Mouse (Mus musculus): Measurements from ENCODE around the gene Pum1. TPM values are rescaled to one million over a fixed set of nuclear protein-coding genes. Genes with fewer than 3 reads are reported as not detected.

The Pum1 gene
- polyA plus RNA-seq, 2 experiments, result 69.5 to 83.8 TPM

GRCm38 (mm10) chr4:130790180-130790579, 127.1 kb downstream of the Pum1 start:
- ATAC-seq (ENCODE audit: low FRiP score, low read depth), result peak; percentile 34; the same call in 1 of the 2 replicates
- WGBS, result 8% methylated on average over 6 of the region's 6 CpGs
- no peak for TF ChIP-seq POLR2A (IDR thresholded peaks at IDR 0.05; ENCODE audit: borderline replicate concordance, extremely low read depth, insufficient read depth, insufficient read length)

DNA sequence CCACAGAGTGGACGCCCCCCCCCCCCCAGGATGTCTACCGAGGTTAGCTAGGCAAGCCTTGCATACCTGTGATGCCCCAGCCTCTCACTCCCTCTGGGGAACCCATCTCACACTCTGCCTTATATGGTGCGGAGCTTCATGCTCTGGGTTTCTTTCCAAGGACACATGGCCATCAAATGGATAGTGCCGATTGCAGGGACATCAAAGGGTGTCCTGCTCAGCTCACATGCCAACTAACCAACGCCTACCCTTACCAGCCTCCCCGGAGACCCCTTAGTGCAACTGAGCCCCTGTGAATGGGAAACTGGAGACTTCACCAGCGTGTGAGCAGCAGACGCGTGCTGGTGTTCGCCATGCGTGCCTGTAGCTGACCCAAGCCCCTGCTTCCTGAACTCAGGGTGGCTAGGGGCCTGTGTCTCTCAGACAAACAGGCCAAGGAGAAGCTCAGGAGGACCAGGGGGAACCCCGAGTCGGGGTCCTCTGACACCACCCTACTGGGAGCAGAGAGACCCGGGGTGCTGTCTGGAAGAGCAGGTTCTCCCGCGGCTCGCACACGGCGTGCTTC, 128.8 kb downstream of the Pum1 start:
- peaks cover 9% of the 10 kb centered on the region for H3K4me1 ChIP-seq (ENCODE audit: control insufficient read depth, insufficient read depth, low read length)
- H3K4me2 ChIP-seq (replicated peaks; ENCODE audit: low read depth, low read length, severe bottlenecking), result peak overlapping the region; percentile 93
- ATAC-seq (ENCODE audit: low FRiP score, low read depth), result no peak; the same call in 1 of the 2 replicates
- DNase-seq (ENCODE audit: low spot score), result no peak
- no peaks in the 10 kb centered on the region for H3K27me3 ChIP-seq (ENCODE audit: control insufficient read depth, insufficient read depth, low read length)
- TF ChIP-seq POLR2A (IDR thresholded peaks at IDR 0.05; ENCODE audit: borderline replicate concordance, extremely low read depth, insufficient read depth, insufficient read length), result no peak
- H3K9me3 ChIP-seq (ENCODE audit: control insufficient read depth, low read length), result no peaks in the 10 kb centered on the region
- peak overlapping the region; percentile 92 for H3K4me3 ChIP-seq (replicated peaks; ENCODE audit: low read length)
- peak overlapping the region; percentile 96 for H3K9ac ChIP-seq (ENCODE audit: low read depth, low read length, severe bottlenecking)
- 0 out of 2 replicates have a peak overlapping the region, but pooled peaks have one; percentile 20 for H3K27ac ChIP-seq (replicated peaks; ENCODE audit: low read depth, low read length)
- WGBS, result 6% methylated on average over 15 of the region's 19 CpGs
- H3K36me3 ChIP-seq (ENCODE audit: control insufficient read depth, insufficient read depth, low read length), result no peaks in the 10 kb centered on the region

More at GRCm38 (mm10) chr4:130790180-130790579, 127.1 kb downstream of the Pum1 start:
- no peak overlapping the region for H3K4me3 ChIP-seq (replicated peaks; ENCODE audit: low read length)
- H3K4me2 ChIP-seq (replicated peaks; ENCODE audit: low read depth, low read length, severe bottlenecking), result no peak overlapping the region
- H3K27ac ChIP-seq (replicated peaks; ENCODE audit: low read depth, low read length), result no peak overlapping the region
- no peaks in the 10 kb centered on the region for H3K36me3 ChIP-seq (ENCODE audit: control insufficient read depth, insufficient read depth, low read length)
- no peaks in the 10 kb centered on the region for H3K9me3 ChIP-seq (ENCODE audit: control insufficient read depth, low read length)
- no peak overlapping the region for H3K9ac ChIP-seq (ENCODE audit: low read depth, low read length, severe bottlenecking)
- H3K27me3 ChIP-seq (ENCODE audit: control insufficient read depth, insufficient read depth, low read length), result no peaks in the 10 kb centered on the region
- DNase-seq (ENCODE audit: low spot score), result peak; percentile 85
- peaks cover 9% of the 10 kb centered on the region for H3K4me1 ChIP-seq (ENCODE audit: control insufficient read depth, insufficient read depth, low read length)

GRCm38 (mm10) chr4:130792376-130793179, 129.5 kb downstream of the Pum1 start, which contains the start of gene Sdc3:
Gene Sdc3 (plus strand): TSS chr4:130792537.
- peaks cover 16% of the 10 kb centered on the region for H3K4me1 ChIP-seq (ENCODE audit: control insufficient read depth, insufficient read depth, low read length)
- TF ChIP-seq POLR2A (IDR thresholded peaks at IDR 0.05; ENCODE audit: borderline replicate concordance, extremely low read depth, insufficient read depth, insufficient read length), result no peak
- WGBS, result 2% methylated on average over 30 of the region's 99 CpGs
- H3K27ac ChIP-seq (replicated peaks; ENCODE audit: low read depth, low read length), result peak within 1 kb of the TSS; percentile 52; the same call in 1 of the 2 replicates
- no peaks in the 10 kb centered on the region for H3K27me3 ChIP-seq (ENCODE audit: control insufficient read depth, insufficient read depth, low read length)
- DNase-seq (ENCODE audit: low spot score) (no peak), ATAC-seq (ENCODE audit: low FRiP score, low read depth) (peak; percentile 21)
- H3K9ac ChIP-seq (ENCODE audit: low read depth, low read length, severe bottlenecking), result peak within 1 kb of the TSS; percentile 96
- H3K4me2 ChIP-seq (replicated peaks; ENCODE audit: low read depth, low read length, severe bottlenecking), result peak within 1 kb of the TSS; percentile 93
- H3K36me3 ChIP-seq (ENCODE audit: control insufficient read depth, insufficient read depth, low read length), result no peaks in the 10 kb centered on the region
- no peaks in the 10 kb centered on the region for H3K9me3 ChIP-seq (ENCODE audit: control insufficient read depth, low read length)
- H3K4me3 ChIP-seq (replicated peaks; ENCODE audit: low read length), result peak within 1 kb of the TSS; percentile 92

GRCm38 (mm10) chr4:130793180-130793501, 130.0 kb downstream of the Pum1 start:
- ATAC-seq (ENCODE audit: low FRiP score, low read depth) (no peak), DNase-seq (ENCODE audit: low spot score) (no peak)
- Histone ChIP-seq H3K4me2 (replicated peaks; ENCODE audit: low read depth, low read length, severe bottlenecking) (peak overlapping the region; percentile 93), H3K27ac (replicated peaks; ENCODE audit: low read depth, low read length) (0 out of 2 replicates have a peak overlapping the region, but pooled peaks have one; percentile 52), H3K4me1 (ENCODE audit: control insufficient read depth, insufficient read depth, low read length) (peaks cover 21% of the 10 kb centered on the region), H3K27me3 (ENCODE audit: control insufficient read depth, insufficient read depth, low read length) (no peaks in the 10 kb centered on the region), H3K4me3 (replicated peaks; ENCODE audit: low read length) (peak overlapping the region; percentile 92), H3K9ac (ENCODE audit: low read depth, low read length, severe bottlenecking) (peak overlapping the region; percentile 96), H3K36me3 (ENCODE audit: control insufficient read depth, insufficient read depth, low read length) (no peaks in the 10 kb centered on the region), H3K9me3 (ENCODE audit: control insufficient read depth, low read length) (no peaks in the 10 kb centered on the region)
- no peak for TF ChIP-seq POLR2A (IDR thresholded peaks at IDR 0.05; ENCODE audit: borderline replicate concordance, extremely low read depth, insufficient read depth, insufficient read length)
- WGBS, result 34% methylated on average over 7 of the region's 7 CpGs

DNA sequence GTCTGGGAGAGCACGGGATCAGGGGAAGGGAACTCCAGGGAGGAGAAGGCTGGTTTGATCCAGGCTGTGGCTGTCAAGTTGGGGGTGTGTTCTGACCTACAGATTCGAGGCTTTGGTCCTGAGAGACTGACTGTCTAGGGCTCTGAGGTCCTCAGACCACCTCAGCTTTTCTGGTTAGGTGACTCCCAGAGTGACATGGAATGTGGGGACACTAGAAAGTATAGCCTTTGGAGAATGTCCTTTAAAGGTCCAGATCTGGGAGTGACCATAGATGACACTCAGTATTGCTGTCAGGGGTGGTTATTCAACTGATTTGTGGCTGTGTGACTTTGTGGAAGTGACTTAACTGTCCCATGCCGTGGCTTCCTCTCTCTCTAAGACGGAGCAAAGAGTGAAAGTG, 131.7 kb downstream of the Pum1 start:
- WGBS, result 43% methylated on average over 4 of the region's 4 CpGs
- Histone ChIP-seq H3K4me3 (replicated peaks; ENCODE audit: low read length) (no peak overlapping the region; the same call in 1 of the 2 replicates), H3K27ac (replicated peaks; ENCODE audit: low read depth, low read length) (no peak overlapping the region), H3K27me3 (ENCODE audit: control insufficient read depth, insufficient read depth, low read length) (no peaks in the 10 kb centered on the region), H3K36me3 (ENCODE audit: control insufficient read depth, insufficient read depth, low read length) (no peaks in the 10 kb centered on the region), H3K4me2 (replicated peaks; ENCODE audit: low read depth, low read length, severe bottlenecking) (no peak overlapping the region; the same call in 1 of the 2 replicates), H3K9me3 (ENCODE audit: control insufficient read depth, low read length) (no peaks in the 10 kb centered on the region), H3K4me1 (ENCODE audit: control insufficient read depth, insufficient read depth, low read length) (peaks cover 36% of the 10 kb centered on the region), H3K9ac (ENCODE audit: low read depth, low read length, severe bottlenecking) (no peak overlapping the region)
- DNase-seq (ENCODE audit: low spot score) (no peak), ATAC-seq (ENCODE audit: low FRiP score, low read depth) (no peak)
- TF ChIP-seq POLR2A (IDR thresholded peaks at IDR 0.05; ENCODE audit: borderline replicate concordance, extremely low read depth, insufficient read depth, insufficient read length), result no peak
